Comparison of ENCODE assay signal across 1 mouse cellular context in genomic region chr15:103030142-103030541, GRCm38 (mm10).
TF ChIP-seq lines count a peak whose summit lies in the region.

No protein-coding gene starts in this region.

TF ChIP-seq in CH12.LX, 34 proteins besides CTCF, POLR2A, EP300 and RAD21 (continued from another document):
- no peak for TF ChIP-seq MAX (IDR thresholded peaks at IDR 0.05; ENCODE audit: low read length)
- no peak for TF ChIP-seq ELF1 (IDR thresholded peaks at IDR 0.05; ENCODE audit: low read depth, low read length)
